Mouse (Mus musculus): Measurements from ENCODE around the gene Gm8765.
"Not testable (repeated sequence)": the region's sequence is repeated elsewhere in the genome, so short reads cannot be mapped to it uniquely, and the experiment has no call there.

The Gm8765 gene

DNA sequence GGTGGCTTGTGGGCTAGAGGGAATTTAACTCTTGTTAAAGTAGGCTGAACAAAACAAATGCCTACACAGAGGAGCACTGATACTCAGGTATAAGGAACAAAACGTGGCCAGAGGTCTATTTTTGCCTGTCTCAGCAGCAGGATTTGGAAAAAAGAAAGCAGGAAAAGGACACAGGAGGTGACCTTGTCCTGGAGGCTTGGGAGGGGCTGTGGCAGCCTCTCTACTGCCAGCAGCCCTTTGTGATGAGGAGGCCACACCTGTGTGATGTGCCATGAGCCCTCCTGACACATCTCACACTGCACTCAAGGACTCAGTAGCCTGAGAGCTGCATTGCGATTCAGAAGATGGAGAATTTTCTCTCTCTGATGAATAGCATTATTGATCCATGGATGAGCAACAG is at the start of gene Gm8765:
Gm8765 (plus strand) TSS at position 301 of the 400 bp plus-strand sequence.
- DNase-seq (ENCODE audit: extremely low read depth, low read depth), result not testable (repeated sequence)

GRCm38 (mm10) chr13:50648771-50649170 is 49.3 kb upstream of the Gm8765 start:
- not testable (repeated sequence) for DNase-seq (ENCODE audit: extremely low read depth, low read depth)

- not testable (repeated sequence) for DNase-seq (ENCODE audit: extremely low read depth, low read depth)
Measured at GRCm38 (mm10) chr13:50750282-50750681, 52.2 kb downstream of the Gm8765 start.

DNA sequence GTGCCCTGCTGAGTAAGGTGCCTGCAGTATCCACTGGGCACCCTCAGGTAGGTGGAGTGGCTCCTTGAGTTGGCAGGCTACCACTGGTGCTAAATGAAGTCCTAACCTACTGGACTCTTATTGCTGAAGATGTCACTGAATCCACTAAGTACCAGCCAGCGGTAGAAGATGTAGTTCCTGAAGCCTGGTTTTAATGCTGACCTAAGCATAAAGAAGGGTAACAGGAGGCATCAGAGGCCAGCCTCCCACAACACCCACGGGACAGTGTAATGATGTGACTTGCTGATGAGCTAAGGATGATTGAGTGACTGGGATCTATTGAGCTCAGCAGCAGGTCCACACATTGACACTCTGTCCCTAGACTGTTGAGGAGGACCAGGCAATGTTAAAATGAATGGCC is 53.6 kb downstream of the Gm8765 start:
- DNase-seq (ENCODE audit: extremely low read depth, low read depth), result no peak

GRCm38 (mm10) chr13:50752961-50753360 is 54.8 kb downstream of the Gm8765 start:
- not testable (repeated sequence) for DNase-seq (ENCODE audit: extremely low read depth, low read depth)
